Mouse (Mus musculus): Measurements from ENCODE around the gene Olfr138. TPM values are rescaled to one million over a fixed set of nuclear protein-coding genes. Genes with fewer than 3 reads are reported as not detected.

Olfr138 gene
- not detected in 2 replicates for polyA plus RNA-seq (2012; rRNA removed)

- H3K4me3 ChIP-seq (ENCODE audit: extremely low read depth, insufficient read depth, insufficient read length): no peak within 1 kb of the TSS
- 50% methylated on average over 1 of the region's 1 CpGs for WGBS
- H3K27ac ChIP-seq (ENCODE audit: insufficient read depth, low read length): no peak within 1 kb of the TSS
- no peaks in the 10 kb centered on the region for H3K36me3 ChIP-seq (ENCODE audit: control insufficient read depth, insufficient read depth, low read length)
- no peaks in the 10 kb centered on the region for H3K4me1 ChIP-seq (ENCODE audit: control insufficient read depth, insufficient read depth, insufficient read length)
- no peaks in the 10 kb centered on the region for H3K27me3 ChIP-seq (ENCODE audit: control insufficient read depth, insufficient read depth, low read length)
- DNase-seq (ENCODE audit: low read depth in 1 of 2, low spot score in 2 of 2): no peak
- TF ChIP-seq CTCF (IDR thresholded peaks at IDR 0.05; ENCODE audit: extremely low read depth, insufficient read depth, insufficient read length, insufficient replicate concordance) (no peak), POLR2A (IDR thresholded peaks at IDR 0.05; ENCODE audit: low read depth, low read length) (no peak)
These were observed at the start of gene Olfr138 for GRCm38 (mm10) chr17:38260735-38261134. Gene Olfr138, plus strand, starts transcription at chr17:38261035.

GRCm38 (mm10) chr17:38307470-38307869, 46.6 kb downstream of the Olfr138 start, which contains the start of gene Olfr137:
Gene Olfr137, minus strand, starts transcription at chr17:38307570.
- Histone ChIP-seq H3K27me3 (ENCODE audit: control insufficient read depth, insufficient read depth, low read length) (no peaks in the 10 kb centered on the region), H3K36me3 (ENCODE audit: control insufficient read depth, insufficient read depth, low read length) (no peaks in the 10 kb centered on the region), H3K4me3 (ENCODE audit: extremely low read depth, insufficient read depth, insufficient read length) (no peak within 1 kb of the TSS), H3K27ac (ENCODE audit: insufficient read depth, low read length) (no peak within 1 kb of the TSS), H3K4me1 (ENCODE audit: control insufficient read depth, insufficient read depth, insufficient read length) (no peaks in the 10 kb centered on the region)
- TF ChIP-seq CTCF (IDR thresholded peaks at IDR 0.05; ENCODE audit: extremely low read depth, insufficient read depth, insufficient read length, insufficient replicate concordance) (no peak), POLR2A (IDR thresholded peaks at IDR 0.05; ENCODE audit: low read depth, low read length) (no peak)
- DNase-seq (ENCODE audit: low read depth in 1 of 2, low spot score in 2 of 2): no peak

Other genes starting within 250 kb of the Olfr138 start
- gene Olfr129, start 201.0 kb upstream of the Olfr138 start, polyA plus RNA-seq (2012; rRNA removed): not detected in 2 replicates
- gene Olfr130, start 197.1 kb upstream of the Olfr138 start, polyA plus RNA-seq (2012; rRNA removed): not detected in 2 replicates
- not detected in 2 replicates for gene Olfr131, start 172.3 kb upstream of the Olfr138 start, polyA plus RNA-seq (2012; rRNA removed)
- not detected in 2 replicates for gene Olfr132, start 126.5 kb upstream of the Olfr138 start, polyA plus RNA-seq (2012; rRNA removed)
- not detected in 2 replicates for gene Olfr133, start 115.8 kb upstream of the Olfr138 start, polyA plus RNA-seq (2012; rRNA removed)
- not detected in 2 replicates for gene Olfr134, start 89.6 kb upstream of the Olfr138 start, polyA plus RNA-seq (2012; rRNA removed)
- not detected in 2 replicates for gene Olfr135, start 56.7 kb upstream of the Olfr138 start, polyA plus RNA-seq (2012; rRNA removed)
- not detected in 2 replicates for gene Olfr137, start 46.5 kb downstream of the Olfr138 start, polyA plus RNA-seq (2012; rRNA removed)
- not detected in 2 replicates for gene Olfr136, start 68.8 kb downstream of the Olfr138 start, polyA plus RNA-seq (2012; rRNA removed)
- gene Esp36, start 159.2 kb downstream of the Olfr138 start, polyA plus RNA-seq (2012; rRNA removed): not detected in 2 replicates

Measured in spleen, adult 2 months (tissue).